Mouse (Mus musculus) kidney, postnatal 10 days (tissue): ENCODE data around the gene Cryba2.

Experiments
- DNase-seq: peaks from one replicate; pipeline ENCODE4 v3.0.0; 2021; ENCODE audit warnings: mixed read lengths

Cryba2 gene

DNA sequence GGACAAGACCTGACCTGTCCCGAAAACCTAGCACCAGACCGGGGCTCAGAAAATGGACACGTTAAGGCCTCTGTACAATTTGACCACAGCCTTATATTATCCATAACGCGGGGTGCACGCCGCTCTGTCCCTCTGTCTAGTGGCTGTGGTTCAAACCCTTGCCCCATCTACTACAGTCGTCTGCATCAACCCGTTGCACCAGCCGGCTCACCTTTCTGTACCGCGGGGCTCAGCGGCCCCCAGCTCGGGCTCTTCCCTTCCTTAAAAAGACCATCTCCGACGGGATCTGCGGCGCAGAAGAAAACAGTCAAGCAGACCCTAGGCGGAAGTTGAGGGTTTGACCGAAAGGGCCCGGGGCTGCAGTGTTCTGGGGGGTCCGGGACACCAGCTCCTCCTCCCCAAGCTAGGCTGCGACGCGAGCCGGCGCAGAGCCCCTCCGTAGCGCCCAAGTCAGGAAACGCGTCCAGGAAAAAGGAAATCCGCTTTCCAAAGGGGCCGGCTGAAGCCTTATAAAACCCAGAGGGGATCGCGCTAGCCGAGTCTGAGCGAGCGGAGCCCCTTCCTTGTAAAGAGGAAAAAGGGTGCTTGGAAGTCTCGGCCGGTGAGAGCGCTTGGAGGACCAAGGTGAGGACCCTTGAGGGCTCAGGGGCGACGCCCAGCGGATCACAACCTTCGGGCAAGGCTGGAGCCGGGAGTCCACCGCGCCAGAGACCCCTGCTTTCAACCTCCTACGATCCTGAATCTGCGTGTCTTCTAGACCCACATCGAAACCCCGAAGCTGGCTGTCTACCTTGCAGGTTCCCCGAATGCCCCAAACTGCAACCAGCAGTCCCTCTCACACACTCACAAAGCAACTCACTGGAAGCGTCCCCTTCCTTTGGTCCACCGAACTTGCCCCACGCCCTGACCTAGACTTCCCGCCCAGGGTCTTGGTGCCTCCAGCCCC lies 8.5 kb downstream of the Cryba2 start:
- DNase-seq, result no peak

DNA sequence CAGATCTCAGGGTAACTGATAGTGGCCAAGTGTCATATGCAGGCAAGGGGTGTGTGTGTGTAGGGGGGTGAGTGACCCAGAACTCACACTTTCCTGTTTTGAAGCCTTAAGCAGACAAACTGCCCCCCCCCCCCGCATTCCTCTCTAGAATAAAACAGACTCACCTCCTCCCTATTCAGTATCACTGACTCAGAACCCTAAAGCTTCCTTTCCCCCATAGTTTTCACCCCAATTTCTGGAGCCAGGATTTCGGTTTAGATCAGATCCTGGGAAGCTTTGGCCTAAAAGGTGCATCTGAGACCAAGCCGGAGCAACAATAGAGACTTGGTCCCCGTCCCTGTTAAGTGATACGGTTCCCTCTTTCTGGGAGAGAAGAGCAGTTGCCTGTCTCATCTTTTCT lies 9.5 kb downstream of the Cryba2 start:
- no peak for DNase-seq

DNA sequence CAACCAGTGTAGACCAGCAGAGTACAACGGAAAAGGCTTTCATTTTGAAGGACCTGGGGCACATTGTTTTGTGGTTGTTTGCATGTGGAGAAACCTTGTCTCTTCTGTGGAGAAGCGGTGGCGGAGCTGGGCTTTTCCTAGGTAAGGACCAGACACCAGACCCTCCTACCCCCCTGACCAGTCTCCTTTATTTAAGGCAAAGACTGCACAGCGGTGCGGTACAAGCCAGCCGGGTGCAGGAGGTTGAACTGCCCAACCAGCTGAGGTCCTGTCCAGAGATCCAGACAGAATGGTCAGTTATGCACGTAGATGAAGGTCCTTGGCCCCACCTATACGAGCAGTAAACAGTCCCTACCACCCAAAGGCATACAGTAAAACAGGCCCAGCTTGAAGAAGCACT lies 10.1 kb downstream of the Cryba2 start:
- no peak for DNase-seq

DNA sequence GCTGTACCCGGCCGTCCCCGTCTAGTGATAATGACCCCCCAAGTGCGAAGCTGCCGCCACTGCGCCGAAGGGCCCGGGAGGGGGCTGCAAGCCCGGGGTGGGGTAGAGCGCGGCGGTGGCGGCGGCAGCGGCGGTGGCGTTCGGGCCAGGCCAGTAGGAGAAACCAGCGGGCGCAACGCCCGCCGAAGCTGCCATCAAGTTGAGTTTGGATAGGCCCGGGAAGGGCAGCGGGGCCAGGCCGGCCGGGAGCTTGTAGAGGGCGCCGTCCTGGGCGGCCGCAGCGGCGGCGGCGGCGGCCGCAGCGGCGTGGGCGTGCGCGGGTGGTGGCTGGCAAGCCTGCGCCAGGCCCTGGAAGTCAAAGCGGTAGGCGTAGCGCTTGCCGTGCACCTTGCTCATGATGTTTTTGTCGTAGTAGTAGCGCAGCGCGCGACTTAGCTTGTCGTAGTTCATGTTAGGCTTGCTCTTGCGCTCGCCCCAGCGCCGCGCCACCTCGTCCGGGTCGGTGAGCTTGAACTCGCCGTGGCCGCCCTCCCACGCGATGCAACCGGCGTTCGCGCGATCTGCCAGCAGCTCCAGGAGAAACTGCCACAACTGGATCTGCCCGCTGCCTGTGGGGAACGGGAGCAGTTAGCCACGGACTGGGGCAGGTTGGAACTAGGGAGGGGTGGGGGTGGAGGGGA lies 10.7 kb downstream of the Cryba2 start:
- no peak for DNase-seq

DNA sequence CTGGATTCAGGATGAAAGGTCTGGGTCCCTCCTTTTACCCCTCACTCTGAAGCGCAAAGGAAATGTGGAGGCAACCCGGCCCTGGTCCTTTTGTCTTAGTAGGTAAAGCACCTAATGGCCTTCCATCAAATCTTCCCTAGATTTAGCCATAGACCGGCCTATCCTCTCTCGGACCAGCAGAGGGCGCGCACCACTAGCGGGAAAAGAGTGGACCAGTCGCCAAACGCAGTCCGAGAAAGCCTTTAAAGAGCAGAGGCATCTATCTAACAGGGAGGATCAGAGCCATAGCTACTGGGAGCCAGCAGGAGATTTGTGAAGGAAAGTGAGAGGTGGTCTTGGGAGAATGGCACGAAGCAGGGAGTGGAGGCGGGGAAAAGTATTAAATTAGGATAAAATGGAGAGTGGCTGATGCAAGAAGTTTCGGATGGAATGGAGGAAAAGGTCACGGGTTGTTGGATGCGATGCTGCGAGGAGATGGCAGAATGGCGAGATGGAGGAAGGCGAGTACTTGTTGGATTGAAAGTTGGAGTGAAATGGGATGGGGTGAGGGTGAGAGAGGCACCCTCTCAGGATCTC lies 12.1 kb downstream of the Cryba2 start:
- peak; percentile 85 for DNase-seq

DNA sequence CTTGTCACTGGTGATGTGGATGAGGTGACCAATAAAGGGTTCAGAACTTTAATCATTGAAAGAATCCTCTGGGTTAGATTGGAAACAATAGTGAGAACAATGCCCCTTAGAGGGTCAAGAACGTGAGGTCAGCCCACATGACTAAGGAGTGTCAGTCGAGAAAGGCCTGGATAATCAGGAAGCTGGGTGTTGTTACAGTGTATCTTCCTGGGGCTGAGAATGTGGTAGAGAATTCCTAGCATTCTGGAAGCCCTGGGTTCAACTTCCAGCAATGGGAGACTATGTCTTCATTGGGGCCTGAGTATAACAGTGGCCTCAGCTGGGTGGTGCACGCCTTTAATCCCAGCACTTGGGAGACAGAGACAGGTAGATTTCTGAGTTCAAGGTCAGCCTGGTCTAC lies 15.7 kb downstream of the Cryba2 start:
- no peak for DNase-seq

DNA sequence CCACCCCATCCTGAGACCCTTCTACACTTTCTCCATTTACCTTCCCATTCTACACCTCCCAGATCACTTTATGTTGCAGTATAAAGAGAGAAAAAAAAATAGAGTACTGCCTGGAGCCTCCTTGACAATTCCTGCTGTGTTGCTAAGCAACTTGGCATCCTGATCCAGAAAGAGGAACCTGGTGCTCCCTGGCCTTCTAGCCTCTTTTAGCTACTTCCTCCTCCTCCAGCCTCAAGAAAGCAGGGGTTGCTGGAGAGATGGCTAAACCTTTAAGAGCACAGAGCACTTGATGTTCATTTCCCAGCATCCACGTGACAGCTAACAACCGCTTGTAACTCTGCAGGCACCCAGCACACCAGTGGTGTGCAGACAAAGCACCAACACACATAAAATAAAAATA lies 20.7 kb downstream of the Cryba2 start:
- no peak for DNase-seq

DNA sequence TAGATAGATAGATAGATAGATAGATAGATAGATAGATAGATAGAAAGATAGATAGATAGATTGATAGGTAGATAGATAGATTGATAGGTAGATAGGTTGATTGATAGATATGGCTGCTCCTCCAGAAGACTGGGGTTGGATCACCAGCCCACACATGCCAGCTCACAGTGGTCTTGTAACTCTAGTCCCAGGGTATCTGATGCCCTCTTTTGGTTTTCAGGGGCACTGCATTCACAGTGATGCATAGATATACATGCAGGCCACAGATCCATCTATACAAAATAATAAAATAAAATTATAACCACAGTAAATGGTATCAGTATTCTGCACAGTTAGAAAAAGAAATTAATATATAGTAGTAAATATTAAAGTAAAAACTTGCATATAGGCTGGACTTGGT lies 31.2 kb downstream of the Cryba2 start:
- no peak for DNase-seq

DNA sequence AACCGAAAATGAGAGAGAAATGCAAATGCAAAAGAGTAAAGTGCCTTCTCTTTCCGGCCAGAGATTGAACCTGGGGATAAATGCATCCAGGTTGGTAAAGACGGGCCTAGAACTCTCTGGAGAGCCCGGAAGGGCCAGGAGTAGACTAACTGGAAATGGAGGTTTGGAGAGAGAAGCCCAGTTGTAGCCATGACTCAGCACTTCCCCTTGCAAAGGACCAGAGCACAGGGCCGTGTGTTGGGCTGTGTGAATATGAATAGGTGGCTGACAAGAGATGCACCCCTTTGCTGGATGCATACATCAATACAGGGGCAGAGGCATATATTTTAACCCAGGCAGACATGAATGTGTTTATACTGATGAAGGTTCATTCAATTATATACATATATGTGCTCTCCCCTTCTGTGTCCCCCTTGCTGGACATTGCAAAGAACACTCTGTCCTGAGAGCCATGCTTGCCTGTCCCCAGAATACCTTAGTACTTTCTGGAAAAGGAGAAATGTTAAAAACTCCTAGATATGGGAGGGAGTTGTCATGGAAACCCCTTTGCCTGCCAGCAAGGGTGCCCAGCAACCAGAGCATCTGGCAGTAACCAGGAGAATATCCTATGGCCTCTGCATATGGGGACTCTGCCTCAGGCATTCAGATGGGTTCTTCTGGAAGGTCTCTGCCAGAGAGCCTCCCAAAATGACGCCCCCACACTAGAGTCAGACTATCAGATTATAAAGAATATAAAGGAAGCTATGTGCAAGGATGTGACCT lies 33.5 kb downstream of the Cryba2 start:
- no peak for DNase-seq

DNA sequence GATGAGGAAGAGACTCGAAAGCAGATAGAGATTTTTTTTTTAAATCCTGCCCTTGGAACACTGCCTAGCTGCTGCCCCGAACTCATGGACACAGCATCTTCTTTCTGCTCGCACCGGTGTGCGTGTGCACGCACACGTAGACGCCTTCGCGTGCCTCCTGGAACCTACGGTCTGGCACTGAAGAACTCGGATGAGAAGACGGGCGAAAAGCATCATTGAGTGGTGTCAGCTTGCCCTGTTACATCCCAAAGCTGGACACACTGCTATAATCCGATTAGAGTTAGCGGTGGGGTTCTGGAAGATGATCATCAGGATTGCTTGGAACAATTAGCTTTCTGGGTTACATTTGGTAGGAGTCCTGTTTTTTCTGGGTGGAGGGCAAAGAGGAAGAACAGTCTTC lies 34.1 kb downstream of the Cryba2 start:
- no peak for DNase-seq

DNA sequence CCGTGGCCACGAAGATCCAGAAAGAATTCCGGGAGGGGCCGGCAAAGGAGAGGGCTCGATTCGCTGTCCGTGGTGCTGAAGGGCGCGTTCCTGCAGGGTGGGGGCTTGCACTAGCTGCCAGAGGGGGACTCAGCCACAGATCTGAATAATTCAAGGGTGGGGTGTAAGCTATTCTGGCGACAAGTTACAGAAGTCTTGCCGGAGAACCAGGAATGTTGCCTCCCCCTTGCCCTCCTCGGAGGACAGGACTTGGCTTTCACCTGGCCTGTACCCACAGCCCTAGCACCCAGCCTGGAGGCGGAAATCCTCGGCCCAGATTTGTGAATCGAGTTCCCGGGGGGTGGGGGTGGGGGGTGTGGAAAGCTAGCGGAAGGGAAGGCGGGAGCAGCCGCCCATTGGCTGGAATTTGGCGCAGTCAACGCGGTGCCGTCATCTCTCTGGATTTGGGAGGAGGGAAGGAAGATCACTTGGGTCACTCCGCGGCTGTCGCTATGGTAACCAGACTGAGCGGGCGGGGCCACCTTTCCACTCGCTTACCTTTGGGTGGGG lies 34.7 kb downstream of the Cryba2 start:
- peak; percentile 81 for DNase-seq

DNA sequence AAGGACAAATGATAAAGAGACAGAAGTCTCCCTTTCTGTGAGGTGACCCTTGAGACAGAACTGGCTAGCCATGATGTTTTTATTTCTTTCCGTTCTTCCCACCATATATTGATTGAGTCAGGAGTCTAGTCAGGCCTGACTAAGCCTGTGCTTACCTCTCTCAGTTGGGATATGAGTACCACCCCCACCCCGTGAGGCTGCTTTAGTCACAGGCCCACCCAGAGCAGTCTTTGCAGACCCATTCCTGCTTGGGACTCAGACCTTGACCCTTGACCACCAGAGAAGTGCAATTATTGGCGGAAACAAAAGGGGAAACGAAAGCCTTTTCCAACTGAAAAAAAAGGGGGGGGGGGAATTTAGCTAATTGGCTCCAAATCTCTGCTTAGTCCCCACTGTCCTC lies 35.3 kb downstream of the Cryba2 start:
- no peak for DNase-seq

DNA sequence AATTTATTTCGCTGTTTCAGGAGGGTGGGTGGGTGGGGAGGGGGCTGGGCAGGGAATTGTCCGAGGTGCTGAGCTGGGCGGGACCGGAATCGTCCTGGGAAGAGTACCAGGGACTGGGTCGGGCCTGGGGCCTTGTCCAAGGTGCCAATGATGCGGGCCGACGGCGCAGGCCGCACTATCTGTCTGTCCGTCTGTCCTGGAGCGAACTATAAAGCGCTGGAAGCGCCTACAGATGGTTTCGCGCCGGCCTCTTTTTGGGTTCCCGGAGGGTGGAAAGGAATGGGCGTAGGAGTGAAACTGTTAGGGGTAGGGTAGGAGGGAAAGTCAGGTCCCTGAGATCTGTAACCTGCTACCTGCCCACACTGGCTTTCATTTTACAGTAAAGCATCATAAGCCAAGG lies 35.7 kb downstream of the Cryba2 start:
- peak; percentile 14 for DNase-seq

DNA sequence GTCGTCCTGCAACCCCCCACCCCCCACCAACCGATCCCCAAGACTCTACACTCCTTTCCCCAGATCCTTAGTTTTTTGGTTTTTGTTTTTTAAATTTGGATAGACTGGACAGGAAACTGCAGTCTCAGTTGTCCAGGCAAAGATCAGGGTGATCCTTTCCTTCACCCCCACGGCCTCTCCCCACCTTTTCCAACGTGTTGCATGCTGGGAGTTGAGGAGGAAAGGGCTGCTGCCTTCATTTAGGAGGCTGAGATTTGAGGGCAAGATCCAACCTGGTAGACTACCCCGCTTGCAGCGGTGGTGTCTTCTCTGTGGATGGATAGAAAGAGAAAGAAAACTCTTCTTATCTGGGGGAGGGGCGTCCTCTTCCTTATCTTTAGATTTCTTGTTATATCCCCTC lies 36.2 kb downstream of the Cryba2 start:
- no peak for DNase-seq

DNA sequence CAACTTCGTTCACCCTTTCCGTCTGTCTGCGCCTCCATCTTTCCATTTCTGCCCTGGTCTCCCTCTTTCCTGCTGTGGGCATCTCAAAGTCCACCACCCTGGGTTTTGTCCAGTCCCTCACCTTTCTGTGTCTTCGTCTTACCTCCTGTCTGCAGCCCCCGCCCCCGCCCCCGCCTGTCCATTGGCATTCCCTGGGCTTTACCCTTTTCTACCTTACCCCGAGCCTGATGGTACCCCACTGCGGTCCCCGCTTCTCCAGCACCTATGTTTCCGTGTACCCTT lies 36.6 kb downstream of the Cryba2 start:
- no peak for DNase-seq

DNA sequence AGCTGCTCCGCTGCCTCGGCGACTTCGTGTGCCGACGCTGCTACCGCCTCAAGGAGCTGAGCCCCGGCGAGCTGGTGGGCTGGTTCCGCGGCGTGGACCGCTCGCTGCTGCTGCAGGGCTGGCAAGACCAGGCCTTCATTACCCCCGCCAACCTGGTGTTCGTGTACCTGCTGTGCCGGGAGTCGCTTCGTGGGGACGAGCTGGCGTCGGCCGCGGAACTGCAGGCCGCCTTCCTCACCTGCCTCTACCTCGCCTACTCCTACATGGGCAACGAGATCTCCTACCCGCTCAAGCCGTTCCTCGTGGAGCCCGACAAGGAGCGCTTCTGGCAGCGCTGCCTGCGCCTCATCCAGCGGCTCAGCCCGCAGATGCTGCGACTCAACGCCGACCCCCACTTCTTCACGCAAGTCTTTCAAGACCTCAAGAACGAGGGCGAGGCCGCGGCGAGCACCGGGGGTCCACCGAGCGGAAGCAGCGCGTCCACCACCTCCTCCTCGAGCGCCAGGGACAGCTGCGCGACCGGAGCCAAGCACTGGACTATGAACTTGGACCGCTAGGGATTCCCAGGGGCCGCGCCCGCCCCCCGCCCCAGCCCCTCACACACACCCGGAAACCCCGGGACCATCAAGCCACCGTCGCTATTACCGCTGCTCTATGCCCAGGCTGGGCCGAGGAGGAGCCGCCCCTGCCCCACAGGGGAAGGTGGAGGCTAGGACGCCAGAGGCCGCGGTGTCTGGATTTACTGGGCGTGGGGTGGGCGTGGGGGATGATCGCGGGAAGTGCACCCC lies 37.1 kb downstream of the Cryba2 start:
- peak; percentile 15 for DNase-seq

DNA sequence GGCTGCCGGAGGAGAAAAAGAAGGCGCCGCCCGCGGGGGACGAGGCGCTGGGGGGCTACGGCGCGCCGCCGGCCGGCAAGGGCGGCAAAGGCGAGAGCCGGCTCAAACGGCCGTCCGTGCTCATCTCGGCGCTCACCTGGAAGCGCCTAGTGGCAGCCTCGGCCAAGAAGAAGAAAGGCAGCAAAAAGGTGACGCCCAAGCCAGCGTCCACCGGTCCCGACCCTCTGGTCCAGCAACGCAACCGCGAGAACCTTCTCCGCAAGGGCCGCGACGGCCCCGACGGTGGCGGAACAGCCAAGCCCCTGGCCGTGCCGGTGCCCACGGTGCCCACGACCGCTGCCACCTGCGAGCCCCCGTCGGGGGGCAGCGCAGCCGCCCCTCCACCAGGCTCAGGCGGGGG lies 37.8 kb downstream of the Cryba2 start:
- DNase-seq, result no peak

DNA sequence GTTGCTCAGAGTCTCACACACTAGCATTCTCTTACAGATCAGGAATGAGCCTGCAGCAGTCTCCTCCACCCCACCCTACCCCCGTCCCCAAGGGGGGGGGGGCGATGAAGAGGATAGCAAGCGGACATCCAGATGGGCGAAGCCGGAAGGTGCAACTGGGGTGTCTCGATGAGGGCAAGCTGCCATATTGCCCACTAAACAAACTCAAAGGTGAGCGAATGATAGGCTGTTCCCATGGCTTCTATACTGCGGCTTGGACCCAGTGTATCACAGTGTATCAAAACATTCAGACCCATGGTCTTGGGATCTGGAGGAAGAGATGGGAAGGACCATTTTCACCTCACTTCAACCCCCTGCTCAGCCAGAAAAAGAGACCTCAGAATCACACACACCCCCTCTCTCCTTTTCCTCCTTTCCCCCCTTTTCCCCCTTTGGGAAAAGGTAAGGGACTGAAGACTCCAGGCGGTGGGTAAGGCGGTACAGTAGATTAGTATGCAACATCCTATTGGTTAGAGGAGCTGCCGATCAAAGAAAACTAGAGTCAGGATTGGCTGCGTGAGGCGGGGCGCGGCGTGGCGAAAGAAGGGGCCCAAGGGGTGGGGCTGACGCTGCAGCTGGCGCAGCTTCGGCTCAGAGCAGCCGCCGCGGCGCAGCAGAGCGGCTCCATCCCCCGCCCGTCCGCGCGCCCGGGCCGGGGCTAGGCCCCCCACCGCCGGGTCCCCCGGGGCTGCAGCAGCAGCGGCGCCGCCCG lies 38.5 kb downstream of the Cryba2 start, which contains the start of gene Cdk5r2:
Gene Cdk5r2, plus strand, starts transcription at position 629 of the 751 bp plus-strand sequence.
- peak; percentile 91 for DNase-seq

DNA sequence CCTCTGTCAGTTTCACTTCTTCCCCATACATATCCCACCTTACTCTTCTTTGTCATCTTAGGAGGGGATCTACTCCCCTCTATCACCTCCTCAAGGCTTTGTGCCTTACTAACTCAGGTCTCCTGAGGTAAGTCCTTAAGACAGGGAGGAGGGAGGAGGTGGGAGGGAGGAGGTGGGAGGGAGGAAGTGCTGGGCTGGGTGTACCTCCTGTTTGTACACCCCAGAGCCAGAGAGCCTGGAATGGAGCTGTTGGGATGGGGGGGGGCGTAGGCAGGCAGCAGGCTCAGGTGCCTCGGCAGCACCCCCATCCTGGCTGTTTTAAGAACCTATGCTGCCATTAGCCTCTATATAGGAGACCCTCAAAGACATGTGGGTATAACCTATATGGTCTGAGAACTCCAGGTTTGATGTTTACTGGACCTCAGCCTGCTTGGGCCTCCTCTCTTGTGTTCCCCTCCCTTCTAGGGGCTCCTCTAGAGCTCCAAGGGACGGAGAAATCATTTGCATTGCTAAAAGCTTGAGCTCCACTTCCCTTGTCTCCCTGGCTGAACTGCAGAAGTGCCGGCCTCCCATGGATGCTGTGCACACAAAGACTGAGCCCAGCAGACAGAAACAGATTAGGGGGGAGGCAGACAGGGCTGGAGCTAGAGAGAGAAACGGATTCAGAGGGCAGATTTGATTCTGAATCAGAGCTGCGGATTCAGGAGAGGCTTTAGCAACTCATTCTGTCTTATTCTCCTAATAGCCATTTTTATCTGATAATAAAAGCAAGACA lies 41.8 kb downstream of the Cryba2 start:
- no peak for DNase-seq

DNA sequence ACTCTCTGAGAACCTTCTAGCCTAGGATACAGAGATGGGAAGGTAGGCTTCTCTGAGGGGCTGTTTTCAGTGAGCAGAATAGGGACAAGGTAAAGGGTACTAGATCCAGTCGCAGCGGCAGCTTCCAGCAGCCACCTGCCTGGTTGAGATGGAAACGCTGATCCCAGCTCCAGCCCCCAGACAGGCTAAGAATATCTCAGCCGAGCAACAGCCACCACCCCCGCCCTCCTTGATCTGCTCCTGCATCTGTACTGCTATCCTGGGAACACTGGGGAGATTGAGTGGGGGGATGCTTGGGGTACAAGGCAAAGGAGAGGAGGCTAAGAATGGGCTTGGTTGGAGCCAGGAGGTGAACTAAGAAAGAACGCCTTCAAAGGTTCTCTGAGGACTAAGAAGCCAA lies 42.7 kb downstream of the Cryba2 start:
- no peak for DNase-seq

DNA sequence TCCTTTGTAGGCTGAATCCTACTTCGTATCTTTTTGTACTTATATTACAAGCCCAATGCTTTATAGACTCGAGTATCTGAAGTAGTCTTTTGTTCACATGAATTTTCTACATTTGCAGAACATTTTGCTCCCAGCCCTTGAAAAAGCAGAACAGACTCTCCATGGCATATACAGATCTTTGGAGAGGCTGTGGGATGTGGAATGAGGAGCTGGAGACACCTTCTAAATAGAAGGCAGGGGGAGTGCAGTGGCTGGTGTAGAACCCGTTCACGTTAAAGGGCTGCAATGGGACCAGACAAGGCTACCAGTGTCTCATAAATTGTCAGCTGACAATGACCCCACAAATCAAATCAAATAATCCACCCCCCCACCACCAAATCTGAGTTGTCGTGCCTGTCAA lies 44.0 kb downstream of the Cryba2 start:
- DNase-seq, result no peak
